Mouse (Mus musculus): ENCODE measurements at regions not wholly inside any gene's neighbourhood (a gene's known extent, or its start where the extent isn't known, plus 50 kb on each side); places are given as distances from the start of the nearest gene placed in this dataset.

DNA sequence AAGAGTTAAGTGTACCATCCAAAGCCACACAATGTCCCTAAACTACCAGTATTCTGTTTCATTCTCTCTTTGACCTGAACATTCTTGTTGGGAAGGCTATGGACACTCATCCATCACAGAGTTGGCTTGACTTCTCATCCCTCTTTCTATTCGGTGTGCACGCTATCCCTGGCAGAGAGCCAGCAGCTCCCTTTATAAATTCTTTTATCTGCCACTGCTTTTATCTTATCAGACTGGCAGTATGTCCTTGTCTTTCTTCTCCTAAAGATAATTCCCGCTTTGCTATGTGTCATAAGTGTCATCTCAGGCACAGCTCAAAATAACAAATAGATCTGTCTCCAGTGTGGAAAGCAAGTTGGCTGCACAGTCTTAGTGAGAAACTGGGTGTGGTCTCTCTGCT, 106.6 kb upstream of the Lipc start:
- Histone ChIP-seq H3K9me3 (ENCODE audit: control insufficient read depth, low read length) (no peaks in the 10 kb centered on the region), H3K4me3 (ENCODE audit: low read depth, low read length) (no peak overlapping the region), H3K27ac (ENCODE audit: low read depth, low read length) (no peak overlapping the region), H3K4me2 (no peak overlapping the region), H3K9ac (ENCODE audit: low read depth, low read length) (no peak overlapping the region), H3K36me3 (ENCODE audit: control insufficient read depth, insufficient read depth, low read length) (no peaks in the 10 kb centered on the region), H3K4me1 (replicated peaks; ENCODE audit: control insufficient read depth, insufficient read depth, low read length) (no peaks in the 10 kb centered on the region), H3K27me3 (replicated peaks; ENCODE audit: control insufficient read depth, insufficient read depth, low read length) (no peaks in the 10 kb centered on the region)
- DNase-seq (ENCODE audit: low spot score) (peak; percentile 10), ATAC-seq (replicated peaks; ENCODE audit: low FRiP score) (no peak)
- WGBS: 52% methylated on average over 3 of the region's 3 CpGs

DNA sequence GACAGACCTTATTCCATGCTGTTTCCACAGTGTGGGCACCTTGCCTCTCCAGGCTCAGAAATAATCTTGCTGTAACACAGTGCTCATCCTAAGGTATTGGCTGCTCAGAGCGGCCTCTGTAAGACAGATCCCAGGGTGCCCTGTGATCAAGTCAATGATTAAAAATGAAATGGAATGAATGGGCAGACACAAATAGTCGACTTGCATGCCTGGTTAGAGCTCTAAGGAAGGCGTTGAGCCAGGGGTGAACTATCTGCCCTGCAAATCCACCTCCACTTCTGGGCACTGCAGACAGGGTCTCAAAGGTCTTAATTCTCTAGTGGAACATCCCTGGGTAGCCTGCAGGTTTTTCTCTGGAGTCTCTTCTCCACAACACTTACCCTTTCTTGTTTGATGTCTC, 104.8 kb upstream of the Lipc start:
- DNase-seq (ENCODE audit: low spot score) (peak; percentile 5), ATAC-seq (replicated peaks; ENCODE audit: low FRiP score) (no peak)
- no peak overlapping the region for H3K27ac ChIP-seq (ENCODE audit: low read depth, low read length)
- no peaks in the 10 kb centered on the region for H3K36me3 ChIP-seq (ENCODE audit: control insufficient read depth, insufficient read depth, low read length)
- H3K4me3 ChIP-seq (ENCODE audit: low read depth, low read length): no peak overlapping the region
- 72% methylated on average over 3 of the region's 3 CpGs for WGBS
- no peaks in the 10 kb centered on the region for H3K4me1 ChIP-seq (replicated peaks; ENCODE audit: control insufficient read depth, insufficient read depth, low read length)
- H3K9me3 ChIP-seq (ENCODE audit: control insufficient read depth, low read length): no peaks in the 10 kb centered on the region
- H3K27me3 ChIP-seq (replicated peaks; ENCODE audit: control insufficient read depth, insufficient read depth, low read length): no peaks in the 10 kb centered on the region
- H3K4me2 ChIP-seq: no peak overlapping the region
- no peak overlapping the region for H3K9ac ChIP-seq (ENCODE audit: low read depth, low read length)

DNA sequence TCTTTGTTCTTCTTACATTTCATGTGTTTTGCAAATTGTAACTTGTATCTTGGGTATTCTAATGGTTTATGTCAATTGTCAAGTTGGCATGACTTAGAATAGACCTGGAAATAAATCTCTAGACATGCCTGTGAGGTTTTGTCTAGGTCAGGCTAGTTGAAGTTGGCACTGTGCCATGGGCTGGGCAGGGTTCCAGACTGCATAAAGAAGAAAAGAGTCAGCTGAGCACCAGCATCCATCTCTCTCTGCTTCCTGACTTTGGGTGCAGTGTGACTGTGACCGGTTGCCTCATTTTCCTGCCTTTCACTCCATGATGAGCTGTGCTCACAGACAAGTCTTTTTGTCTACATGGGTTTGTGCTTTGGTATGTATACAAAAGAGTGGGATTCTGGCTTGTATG, 91.9 kb upstream of the Lipc start:
- Histone ChIP-seq H3K4me1 (replicated peaks; ENCODE audit: control insufficient read depth, insufficient read depth, low read length) (no peaks in the 10 kb centered on the region), H3K9ac (ENCODE audit: low read depth, low read length) (no peak overlapping the region)
- DNase-seq (ENCODE audit: low spot score): no peak

DNA sequence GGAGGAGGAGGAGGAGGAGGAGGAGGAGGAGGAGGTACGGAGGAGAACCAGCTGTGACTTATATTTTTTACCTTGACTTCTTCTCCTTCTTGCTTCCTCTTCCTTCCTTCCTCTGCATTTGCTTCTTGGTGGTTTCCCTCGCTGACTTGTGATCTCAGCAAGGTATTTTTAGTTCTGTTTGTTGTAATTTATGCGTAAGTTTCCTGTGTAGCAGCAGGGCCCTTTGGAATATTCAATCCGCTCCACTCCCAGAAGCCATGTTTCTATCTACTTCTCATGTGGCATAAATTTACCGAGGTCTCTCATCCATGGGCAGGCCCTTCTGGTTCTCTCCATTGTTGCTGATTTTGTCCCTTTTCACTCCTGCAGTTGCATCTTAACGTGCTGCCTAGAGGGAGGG, 83.3 kb upstream of the Lipc start:
- H3K4me2 ChIP-seq: no peak overlapping the region
- H3K27ac ChIP-seq (ENCODE audit: low read depth, low read length): no peak overlapping the region
- ATAC-seq (replicated peaks; ENCODE audit: low FRiP score) (no peak), DNase-seq (ENCODE audit: low spot score) (no peak)
- no peaks in the 10 kb centered on the region for H3K27me3 ChIP-seq (replicated peaks; ENCODE audit: control insufficient read depth, insufficient read depth, low read length)
- WGBS: 76% methylated on average over 6 of the region's 6 CpGs
- H3K4me1 ChIP-seq (replicated peaks; ENCODE audit: control insufficient read depth, insufficient read depth, low read length): no peaks in the 10 kb centered on the region
- no peak overlapping the region for H3K4me3 ChIP-seq (ENCODE audit: low read depth, low read length)
- H3K9ac ChIP-seq (ENCODE audit: low read depth, low read length): no peak overlapping the region
- H3K9me3 ChIP-seq (ENCODE audit: control insufficient read depth, low read length): no peaks in the 10 kb centered on the region
- no peaks in the 10 kb centered on the region for H3K36me3 ChIP-seq (ENCODE audit: control insufficient read depth, insufficient read depth, low read length)

More for the DNA sequence above, 91.9 kb upstream of the Lipc start:
- Histone ChIP-seq H3K9me3 (ENCODE audit: control insufficient read depth, low read length) (no peaks in the 10 kb centered on the region), H3K4me3 (ENCODE audit: low read depth, low read length) (no peak overlapping the region), H3K27me3 (replicated peaks; ENCODE audit: control insufficient read depth, insufficient read depth, low read length) (no peaks in the 10 kb centered on the region), H3K36me3 (ENCODE audit: control insufficient read depth, insufficient read depth, low read length) (no peaks in the 10 kb centered on the region), H3K4me2 (no peak overlapping the region), H3K27ac (ENCODE audit: low read depth, low read length) (no peak overlapping the region)
- no peak for ATAC-seq (replicated peaks; ENCODE audit: low FRiP score)
- 71% methylated on average over 1 of the region's 1 CpGs for WGBS

DNA sequence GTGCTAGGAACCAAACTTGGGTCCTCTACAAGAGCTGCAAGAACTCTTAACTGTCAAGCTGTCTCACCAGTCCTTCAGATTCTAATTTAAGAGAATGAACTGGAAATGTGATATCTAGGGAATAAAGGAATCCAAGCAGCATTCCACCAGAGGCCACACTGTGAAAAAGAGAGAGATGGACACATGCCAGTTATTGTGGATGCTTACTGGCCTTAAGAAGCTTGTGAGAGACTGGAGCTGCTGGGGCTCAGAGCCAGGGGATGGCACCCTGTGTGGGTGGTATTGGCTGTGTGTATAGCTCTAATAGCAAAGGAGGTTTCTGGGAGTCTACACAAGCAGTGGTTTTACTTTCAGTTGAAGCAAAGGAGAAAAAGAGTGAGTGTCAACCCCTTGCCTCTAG, 80.1 kb upstream of the Lipc start:
- ATAC-seq (replicated peaks; ENCODE audit: low FRiP score): no peak

DNA sequence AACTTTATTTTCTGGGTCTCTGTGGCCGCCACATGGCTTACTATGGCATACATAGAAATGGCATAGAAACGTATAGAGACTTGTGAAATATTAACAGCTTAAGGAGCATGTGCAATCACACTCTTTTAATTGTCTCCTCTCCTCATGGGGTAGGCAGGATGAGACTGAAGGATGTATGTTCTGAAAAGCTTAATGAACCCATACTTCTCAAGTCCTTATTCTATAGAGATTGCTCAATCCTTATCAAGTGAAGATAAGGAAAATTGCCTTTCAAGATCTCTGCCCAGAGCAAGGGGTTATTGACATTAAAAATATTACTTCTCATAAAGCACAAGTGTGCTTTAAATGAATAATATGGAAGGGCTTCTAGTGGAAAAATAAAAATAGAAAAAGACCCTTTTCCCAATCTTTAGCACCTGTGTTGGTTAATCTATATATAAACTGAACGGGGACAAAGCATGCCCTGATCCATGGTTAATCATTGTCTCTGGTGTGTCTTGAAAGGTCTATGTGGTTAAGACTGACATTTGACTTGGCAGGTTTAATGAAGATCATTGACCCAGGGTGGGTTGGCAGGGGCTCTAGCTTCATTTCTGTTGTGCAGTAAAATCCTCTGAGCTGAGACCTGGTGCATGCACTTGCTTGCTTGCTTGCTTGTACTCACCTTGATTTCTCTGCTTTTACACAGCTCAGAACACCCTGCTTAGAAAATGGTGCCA, 78.3 kb upstream of the Lipc start:
- H3K9ac ChIP-seq (ENCODE audit: low read depth, low read length): no peak overlapping the region
- 67% methylated on average over 3 of the region's 3 CpGs for WGBS
- H3K27ac ChIP-seq (ENCODE audit: low read depth, low read length): no peak overlapping the region
- no peaks in the 10 kb centered on the region for H3K9me3 ChIP-seq (ENCODE audit: control insufficient read depth, low read length)
- H3K4me1 ChIP-seq (replicated peaks; ENCODE audit: control insufficient read depth, insufficient read depth, low read length): no peaks in the 10 kb centered on the region
- DNase-seq (ENCODE audit: low spot score): no peak
- no peaks in the 10 kb centered on the region for H3K27me3 ChIP-seq (replicated peaks; ENCODE audit: control insufficient read depth, insufficient read depth, low read length)
- ATAC-seq (replicated peaks; ENCODE audit: low FRiP score): no peak
- H3K4me3 ChIP-seq (ENCODE audit: low read depth, low read length): no peak overlapping the region
- H3K36me3 ChIP-seq (ENCODE audit: control insufficient read depth, insufficient read depth, low read length): no peaks in the 10 kb centered on the region
- no peak overlapping the region for H3K4me2 ChIP-seq

More for the DNA sequence above, 80.1 kb upstream of the Lipc start:
- Histone ChIP-seq H3K36me3 (ENCODE audit: control insufficient read depth, insufficient read depth, low read length) (no peaks in the 10 kb centered on the region), H3K4me1 (replicated peaks; ENCODE audit: control insufficient read depth, insufficient read depth, low read length) (no peaks in the 10 kb centered on the region), H3K4me3 (ENCODE audit: low read depth, low read length) (no peak overlapping the region), H3K27me3 (replicated peaks; ENCODE audit: control insufficient read depth, insufficient read depth, low read length) (no peaks in the 10 kb centered on the region), H3K4me2 (no peak overlapping the region), H3K27ac (ENCODE audit: low read depth, low read length) (no peak overlapping the region), H3K9me3 (ENCODE audit: control insufficient read depth, low read length) (no peaks in the 10 kb centered on the region), H3K9ac (ENCODE audit: low read depth, low read length) (no peak overlapping the region)
- DNase-seq (ENCODE audit: low spot score): no peak

DNA sequence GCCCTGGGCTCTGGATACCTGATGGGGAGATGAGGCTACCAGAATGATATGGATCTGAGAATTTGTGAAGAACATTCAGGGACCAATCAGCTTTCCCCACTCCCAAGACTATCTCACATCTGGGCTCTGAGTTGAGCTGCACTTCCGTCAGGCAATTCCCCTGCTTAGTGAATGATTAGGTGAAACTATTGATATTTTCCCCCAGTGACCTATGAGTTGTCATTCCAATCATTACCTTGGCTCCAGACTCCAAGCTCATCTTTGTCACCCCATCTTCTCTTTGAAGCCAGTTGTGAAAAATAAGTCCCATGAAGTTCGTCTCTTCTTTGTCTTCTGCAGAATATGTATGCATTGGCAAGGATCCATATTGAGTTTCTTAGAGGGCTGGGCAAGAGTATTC, 76.1 kb upstream of the Lipc start:
- Histone ChIP-seq H3K27ac (ENCODE audit: low read depth, low read length) (no peak overlapping the region), H3K4me2 (no peak overlapping the region), H3K9me3 (ENCODE audit: control insufficient read depth, low read length) (no peaks in the 10 kb centered on the region), H3K4me1 (replicated peaks; ENCODE audit: control insufficient read depth, insufficient read depth, low read length) (no peaks in the 10 kb centered on the region), H3K36me3 (ENCODE audit: control insufficient read depth, insufficient read depth, low read length) (no peaks in the 10 kb centered on the region), H3K27me3 (replicated peaks; ENCODE audit: control insufficient read depth, insufficient read depth, low read length) (no peaks in the 10 kb centered on the region), H3K9ac (ENCODE audit: low read depth, low read length) (no peak overlapping the region), H3K4me3 (ENCODE audit: low read depth, low read length) (no peak overlapping the region)
- 69% methylated on average over 2 of the region's 2 CpGs for WGBS
- DNase-seq (ENCODE audit: low spot score) (no peak), ATAC-seq (replicated peaks; ENCODE audit: low FRiP score) (no peak)

DNA sequence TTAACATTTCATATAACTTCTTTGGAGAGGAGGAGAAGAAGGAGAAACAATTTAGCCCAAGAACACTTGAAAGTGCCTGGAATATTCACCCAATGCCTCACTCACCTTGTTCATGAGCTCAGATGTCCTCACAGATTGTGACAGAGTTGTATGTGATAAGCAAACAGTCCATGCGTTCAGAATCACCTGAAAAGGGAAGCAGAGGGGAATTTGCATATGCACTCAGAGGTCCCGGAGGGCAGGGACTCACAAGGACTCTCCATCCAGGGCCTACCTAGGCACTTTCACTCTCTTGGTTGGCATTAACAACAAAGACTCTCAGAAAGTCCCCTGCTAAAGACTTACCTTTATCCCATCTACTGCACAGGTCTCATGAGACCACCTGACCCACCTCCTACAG, 75.6 kb upstream of the Lipc start:
- Histone ChIP-seq H3K4me2 (no peak overlapping the region), H3K9ac (ENCODE audit: low read depth, low read length) (no peak overlapping the region), H3K4me1 (replicated peaks; ENCODE audit: control insufficient read depth, insufficient read depth, low read length) (no peaks in the 10 kb centered on the region), H3K27ac (ENCODE audit: low read depth, low read length) (no peak overlapping the region), H3K27me3 (replicated peaks; ENCODE audit: control insufficient read depth, insufficient read depth, low read length) (no peaks in the 10 kb centered on the region), H3K36me3 (ENCODE audit: control insufficient read depth, insufficient read depth, low read length) (no peaks in the 10 kb centered on the region), H3K4me3 (ENCODE audit: low read depth, low read length) (no peak overlapping the region), H3K9me3 (ENCODE audit: control insufficient read depth, low read length) (no peaks in the 10 kb centered on the region)
- no peak for ATAC-seq (replicated peaks; ENCODE audit: low FRiP score)
- WGBS: 66% methylated on average over 2 of the region's 2 CpGs
- no peak for DNase-seq (ENCODE audit: low spot score)

DNA sequence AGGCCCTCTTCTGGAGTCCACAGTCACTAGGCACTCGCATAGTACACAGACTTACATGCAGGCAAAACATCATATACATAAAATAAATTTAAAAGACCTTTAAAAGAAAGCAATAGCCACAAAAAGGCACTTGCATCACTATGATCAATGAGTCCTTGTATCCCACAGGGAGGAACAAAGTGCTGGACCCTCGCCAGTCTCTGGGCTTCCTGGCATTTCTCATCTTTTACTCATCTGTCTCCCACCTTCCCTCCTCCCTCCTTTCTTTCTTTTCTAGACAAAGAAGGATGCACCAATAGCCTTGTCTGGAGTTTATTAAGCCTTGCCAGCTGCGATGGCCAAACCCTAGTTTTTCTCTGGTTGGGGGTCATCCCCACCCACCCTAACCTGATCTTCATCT, 73.2 kb upstream of the Lipc start:
- no peak for ATAC-seq (replicated peaks; ENCODE audit: low FRiP score)
- Histone ChIP-seq H3K4me2 (no peak overlapping the region), H3K9me3 (ENCODE audit: control insufficient read depth, low read length) (no peaks in the 10 kb centered on the region), H3K27ac (ENCODE audit: low read depth, low read length) (no peak overlapping the region), H3K36me3 (ENCODE audit: control insufficient read depth, insufficient read depth, low read length) (no peaks in the 10 kb centered on the region), H3K4me3 (ENCODE audit: low read depth, low read length) (no peak overlapping the region), H3K27me3 (replicated peaks; ENCODE audit: control insufficient read depth, insufficient read depth, low read length) (no peaks in the 10 kb centered on the region), H3K9ac (ENCODE audit: low read depth, low read length) (no peak overlapping the region), H3K4me1 (replicated peaks; ENCODE audit: control insufficient read depth, insufficient read depth, low read length) (no peaks in the 10 kb centered on the region)
- WGBS: 74% methylated on average over 3 of the region's 3 CpGs
- no peak for DNase-seq (ENCODE audit: low spot score)

Measured in liver, embryonic 11.5 days (tissue).